Mouse (Mus musculus): Measurements from ENCODE around the gene Gm17728.
"Not testable (repeated sequence)": the region's sequence is repeated elsewhere in the genome, so short reads cannot be mapped to it uniquely, and the experiment has no call there.

The Gm17728 gene

DNA sequence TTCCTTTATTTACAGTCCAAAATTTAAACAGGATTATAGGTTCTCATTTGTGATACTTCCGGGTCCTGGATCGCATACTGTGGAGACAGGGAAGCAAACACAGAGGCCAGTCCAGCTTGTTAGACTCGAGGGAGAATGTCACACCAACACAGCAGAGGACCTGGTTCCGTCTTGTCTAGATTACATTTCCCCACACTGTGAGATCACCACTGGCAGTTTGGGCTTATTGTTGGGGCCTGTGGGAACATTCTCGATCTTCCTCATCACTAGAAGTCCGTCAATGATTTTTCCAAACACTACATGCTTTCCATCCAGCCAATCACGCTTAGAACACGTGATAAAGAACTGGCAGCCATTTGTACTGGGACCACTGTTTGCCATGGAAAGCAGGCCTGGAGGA is at the start of gene Gm17728:
Gene Gm17728 (plus strand): TSS at position 301 of the 400 bp plus-strand sequence.
- not testable (repeated sequence) for DNase-seq (ENCODE audit: low spot score in 2 of 2)

- no peak for DNase-seq (ENCODE audit: low spot score in 2 of 2)
Measured at GRCm38 (mm10) chr17:9397493-9397892, 24.4 kb upstream of the Gm17728 start.

DNA sequence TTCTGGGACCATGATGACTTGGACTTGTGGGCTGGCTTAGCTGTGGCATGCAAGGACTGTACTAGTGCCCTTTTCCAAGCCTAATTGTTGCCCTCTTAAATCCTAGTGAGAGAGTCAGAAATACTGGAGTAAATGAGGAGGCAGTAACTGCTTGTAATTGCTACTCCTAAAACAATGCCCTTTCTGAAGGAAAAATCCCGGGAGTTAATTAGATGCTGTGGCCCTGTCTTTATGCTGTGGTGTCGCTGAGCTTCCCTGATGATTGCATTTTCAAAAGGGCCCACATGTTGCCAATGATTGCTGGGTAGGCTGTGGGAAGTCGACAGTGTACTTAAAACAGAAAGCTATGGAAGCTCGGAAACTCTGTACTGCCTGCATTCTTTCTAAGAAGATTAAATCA is 23.3 kb upstream of the Gm17728 start:
- DNase-seq (ENCODE audit: low spot score in 2 of 2), result no peak

- DNase-seq (ENCODE audit: low spot score in 2 of 2), result no peak
Measured at GRCm38 (mm10) chr17:9403991-9404390, 17.9 kb upstream of the Gm17728 start.

DNA sequence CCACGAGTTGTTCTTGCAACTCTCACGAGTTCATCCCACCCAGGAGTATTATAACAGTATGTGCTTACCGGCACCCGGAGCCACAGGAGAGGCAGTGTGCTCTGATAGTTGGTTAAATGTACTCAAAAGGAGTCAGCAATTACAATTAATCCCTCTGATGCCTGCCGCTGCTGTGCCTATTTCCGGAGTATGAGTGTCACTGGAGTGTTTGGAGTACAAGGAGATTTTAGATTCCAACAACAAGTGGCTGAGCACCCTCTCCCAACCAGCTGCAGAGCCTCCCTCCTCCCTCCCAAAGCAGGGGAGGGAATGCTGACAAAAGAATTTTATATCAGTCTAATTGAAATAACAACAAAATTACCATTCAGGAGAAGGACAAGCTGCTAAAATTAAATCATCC is 14.2 kb upstream of the Gm17728 start:
- no peak for DNase-seq (ENCODE audit: low spot score in 2 of 2)

GRCm38 (mm10) chr17:9419016-9419415 is 2.8 kb upstream of the Gm17728 start:
- DNase-seq (ENCODE audit: low spot score in 2 of 2), result no peak

GRCm38 (mm10) chr17:9428374-9428994 is 6.6 kb downstream of the Gm17728 start:
- no peak for DNase-seq (ENCODE audit: low spot score in 2 of 2)

GRCm38 (mm10) chr17:9439997-9440655 is 18.3 kb downstream of the Gm17728 start:
- no peak for DNase-seq (ENCODE audit: low spot score in 2 of 2)

DNA sequence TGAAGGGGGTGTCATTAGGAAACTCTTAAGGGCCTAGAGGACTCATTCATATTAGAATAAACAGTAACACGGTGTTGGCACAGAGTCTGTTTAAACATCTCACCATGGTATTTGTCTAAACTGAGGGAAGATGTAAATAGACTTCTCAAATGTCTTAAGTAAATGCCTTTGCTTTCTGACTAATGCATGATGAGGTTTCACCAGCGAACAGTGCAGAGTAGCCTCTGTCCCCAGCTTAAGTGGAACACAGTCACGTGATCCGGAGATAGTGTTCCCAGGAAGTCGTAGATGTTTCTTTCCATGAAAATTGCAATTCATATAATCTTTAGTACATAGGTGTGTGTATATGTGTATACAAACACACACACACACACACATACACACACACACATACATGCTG is 34.5 kb downstream of the Gm17728 start:
- DNase-seq (ENCODE audit: low spot score in 2 of 2), result no peak

DNA sequence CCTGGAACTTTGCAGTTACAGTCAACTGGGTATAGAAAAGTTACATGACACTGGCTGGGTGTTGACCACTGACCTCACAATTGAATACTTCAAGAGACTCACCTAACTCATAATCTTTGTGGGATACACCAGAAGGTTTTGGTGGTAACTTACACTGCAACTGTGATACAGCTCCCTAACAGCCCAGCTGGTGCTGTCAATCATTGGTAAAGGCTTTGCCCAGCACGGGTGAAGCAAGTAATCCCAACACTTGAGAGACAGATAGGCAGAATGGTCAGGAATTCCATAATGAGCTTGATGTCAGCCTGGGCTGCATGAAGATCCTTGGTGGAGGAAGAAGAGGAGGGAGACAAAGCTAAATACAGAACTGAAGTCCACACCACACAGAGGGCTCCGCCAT is 39.0 kb downstream of the Gm17728 start:
- DNase-seq (ENCODE audit: low spot score in 2 of 2), result no peak
